Mouse (Mus musculus) ES-Bruce4 (cell line): ENCODE results near the gene Endog. TPM values are rescaled to one million over a fixed set of nuclear protein-coding genes. Genes with fewer than 3 reads are reported as not detected.
"Not testable (repeated sequence)": the region's sequence is repeated elsewhere in the genome, so short reads cannot be mapped to it uniquely, and the experiment has no call there.

Source experiments
- H3K27ac ChIP-seq: 2 replicates; pipeline ENCODE4 v1.5.1; 2012; ENCODE audit warnings: low read length, inconsistent platforms; ENCODE audit not compliant: insufficient read depth
- H3K27me3 ChIP-seq: 2 replicates; pipeline ENCODE4 v1.6.1; 2012; ENCODE audit warnings: mild to moderate bottlenecking, low read length, inconsistent platforms; ENCODE audit not compliant: control insufficient read depth, poor library complexity, insufficient read depth, severe bottlenecking
- H3K36me3 ChIP-seq: 2 replicates; pipeline ENCODE4 v1.6.1; 2012; ENCODE audit warnings: inconsistent platforms, mild to moderate bottlenecking, low read length, moderate library complexity; ENCODE audit not compliant: control insufficient read depth, poor library complexity, insufficient read depth, severe bottlenecking
- H3K4me1 ChIP-seq: one replicate; pipeline ENCODE4 v1.8.1; 2011; ENCODE audit warnings: low read length; ENCODE audit not compliant: control insufficient read depth, insufficient read depth
- H3K4me3 ChIP-seq: 2 replicates; pipeline ENCODE4 v1.5.1; 2011; ENCODE audit warnings: low read depth, mild to moderate bottlenecking, low read length
- H3K9ac ChIP-seq: 2 replicates; pipeline ENCODE4 v1.6.1; 2012; ENCODE audit warnings: low read depth, mild to moderate bottlenecking, inconsistent platforms; ENCODE audit not compliant: poor library complexity, severe bottlenecking
- H3K9me3 ChIP-seq: replicated peaks from 2 replicates; pipeline ENCODE4 v1.6.1; 2012; ENCODE audit warnings: mild to moderate bottlenecking, low read length, inconsistent platforms; ENCODE audit not compliant: control insufficient read depth, poor library complexity, insufficient read depth, severe bottlenecking
- CTCF ChIP-seq: IDR thresholded peaks from one replicate; pipeline ENCODE4 v1.8.1; 2011; ENCODE audit warnings: low read depth, low read length
- EP300 ChIP-seq: IDR thresholded peaks from 2 replicates; pipeline ENCODE4 v1.6.1; 2011; ENCODE audit warnings: low read depth, low read length; ENCODE audit not compliant: insufficient read depth
- POLR2A ChIP-seq: IDR thresholded peaks from one replicate; pipeline ENCODE4 v1.8.1; 2011; ENCODE audit warnings: low read length; ENCODE audit not compliant: insufficient read depth
- polyA plus RNA-seq: library from polyadenylated mRNA; stranded (reverse); fragments of >200 nt; gene quantifications from 2 replicates; pipeline ENCODE4 v1.2.4, GENCODE M21; 2011; ENCODE audit warnings: low read depth; ENCODE audit not compliant: missing spikeins, insufficient read depth, insufficient read length

Gene Endog
- polyA plus RNA-seq, 1 experiment = 6.5 TPM

GRCm38 (mm10) chr2:30173541-30174240, 2.4 kb downstream of the Endog start:
- Histone ChIP-seq H3K36me3 (peaks cover 29% of the 10 kb centered on the region), H3K4me3 (no peak overlapping the region)

GRCm38 (mm10) chr2:30175897-30176296, 4.6 kb downstream of the Endog start:
- H3K9me3 ChIP-seq = no peaks in the 10 kb centered on the region
- no peaks in the 10 kb centered on the region for H3K27me3 ChIP-seq
- H3K4me3 ChIP-seq = no peak overlapping the region
- H3K36me3 ChIP-seq = peaks cover 29% of the 10 kb centered on the region
- H3K4me1 ChIP-seq = peaks cover 5% of the 10 kb centered on the region
- no peak overlapping the region for H3K27ac ChIP-seq
- no peak overlapping the region for H3K9ac ChIP-seq
- TF ChIP-seq POLR2A = no peak
- TF ChIP-seq CTCF = peak; percentile 58

More at GRCm38 (mm10) chr2:30173541-30174240, 2.4 kb downstream of the Endog start:
- Histone ChIP-seq H3K27me3 (no peaks in the 10 kb centered on the region), H3K9ac (no peak overlapping the region), H3K4me1 (peaks cover 5% of the 10 kb centered on the region), H3K9me3 (no peaks in the 10 kb centered on the region), H3K27ac (no peak overlapping the region)
- TF ChIP-seq POLR2A = no peak
- TF ChIP-seq CTCF = no peak
- TF ChIP-seq EP300 = no peak

GRCm38 (mm10) chr2:30176561-30176960, 5.3 kb downstream of the Endog start:
- no peak overlapping the region for H3K27ac ChIP-seq
- H3K9ac ChIP-seq = no peak overlapping the region
- H3K4me3 ChIP-seq = no peak overlapping the region
- TF ChIP-seq POLR2A = no peak
- TF ChIP-seq EP300 = no peak
- no peak for TF ChIP-seq CTCF
- peaks cover 5% of the 10 kb centered on the region for H3K4me1 ChIP-seq
- no peaks in the 10 kb centered on the region for H3K27me3 ChIP-seq
- no peaks in the 10 kb centered on the region for H3K9me3 ChIP-seq
- H3K36me3 ChIP-seq = peaks cover 29% of the 10 kb centered on the region

GRCm38 (mm10) chr2:30177700-30178675, 6.7 kb downstream of the Endog start, which contains the start of gene Spout1:
Spout1 (minus strand) TSS chr2:30178459.
- Histone ChIP-seq H3K9ac (peak within 1 kb of the TSS; percentile 62), H3K4me3 (peak within 1 kb of the TSS; percentile 88), H3K4me1 (peaks cover 5% of the 10 kb centered on the region), H3K9me3 (no peaks in the 10 kb centered on the region), H3K27me3 (no peaks in the 10 kb centered on the region), H3K36me3 (peaks cover 29% of the 10 kb centered on the region), H3K27ac (no peak within 1 kb of the TSS)
- TF ChIP-seq CTCF = no peak
- peak; percentile 29; the same call in 1 of the 2 replicates for TF ChIP-seq EP300

- peaks cover 23% of the 10 kb centered on the region for H3K36me3 ChIP-seq
- not testable (repeated sequence) for H3K4me1 ChIP-seq, H3K27me3 ChIP-seq, H3K9me3 ChIP-seq, H3K27ac ChIP-seq, H3K4me3 ChIP-seq, H3K9ac ChIP-seq
Measured at GRCm38 (mm10) chr2:30178711-30179110, 7.4 kb downstream of the Endog start.

- no peak overlapping the region for H3K4me3 ChIP-seq
- no peaks in the 10 kb centered on the region for H3K27me3 ChIP-seq
- H3K36me3 ChIP-seq = no peaks in the 10 kb centered on the region
- H3K9me3 ChIP-seq = no peaks in the 10 kb centered on the region; the same call in 1 of the 2 replicates
- H3K27ac ChIP-seq = no peak overlapping the region
- H3K9ac ChIP-seq = no peak overlapping the region
- H3K4me1 ChIP-seq = no peaks in the 10 kb centered on the region
- TF ChIP-seq CTCF = no peak
- TF ChIP-seq EP300 = no peak
- no peak for TF ChIP-seq POLR2A
Measured at GRCm38 (mm10) chr2:30182424-30182823, 11.1 kb downstream of the Endog start.
